Mouse (Mus musculus) G1E (cell line): ENCODE data around the gene Hrg.

Experiments
- CTCF ChIP-seq: IDR thresholded peaks from 2 replicates; pipeline ENCODE4 v1.5.1; 2012; ENCODE audit warnings: low read depth, low read length, inconsistent platforms, mixed read lengths
- GATA1 ChIP-seq: IDR thresholded peaks from 2 replicates; pipeline ENCODE4 v1.6.1; 2012; ENCODE audit warnings: borderline replicate concordance, low read length, inconsistent platforms, mixed read lengths
- GATA2 ChIP-seq: IDR thresholded peaks from 2 replicates; pipeline ENCODE4 v1.6.1; 2012; ENCODE audit warnings: low read depth, low read length, inconsistent platforms, borderline replicate concordance
- POLR2AphosphoS5 ChIP-seq: IDR thresholded peaks from 2 replicates; pipeline ENCODE4 v1.6.1; 2012; ENCODE audit warnings: low read depth, low read length, inconsistent platforms; ENCODE audit not compliant: insufficient replicate concordance
- TAL1 ChIP-seq: conservative IDR thresholded peaks from 2 replicates; pipeline ENCODE4 v1.6.1; 2012; ENCODE audit warnings: low read depth, low read length, inconsistent platforms, mixed read lengths

- TF ChIP-seq CTCF: no peak
- no peak for TF ChIP-seq POLR2AphosphoS5
- TF ChIP-seq TAL1: no peak
- no peak for TF ChIP-seq GATA1
- no peak for TF ChIP-seq GATA2
Observed at GRCm38 (mm10) chr16:22918664-22919312, 32.1 kb upstream of the Hrg start.
